Mouse (Mus musculus) cerebellum, adult 2 months (tissue): ENCODE measurements around the gene Trmt6. TPM values are rescaled to one million over a fixed set of nuclear protein-coding genes. Genes with fewer than 3 reads are reported as not detected.

Experiments used
- DNase-seq, 2 experiments: peaks; one replicate each; pipeline ENCODE4 v3.0.0; 2021
- H3K27ac ChIP-seq: fragments of 200-500 bp; 2 replicates; pipeline ENCODE4 v1.5.1; 2012; ENCODE audit warnings: low read length, control low read depth, inconsistent platforms; ENCODE audit not compliant: insufficient read depth
- H3K27me3 ChIP-seq: fragments of 200-500 bp; 2 replicates; pipeline ENCODE4 v1.6.1; 2012; ENCODE audit warnings: inconsistent platforms, mild to moderate bottlenecking, low read length, moderate library complexity; ENCODE audit not compliant: control insufficient read depth, insufficient read depth
- H3K4me1 ChIP-seq: fragments of 200-500 bp; 2 replicates; pipeline ENCODE4 v1.6.1; 2011; ENCODE audit warnings: low read length; ENCODE audit not compliant: control insufficient read depth, insufficient read depth
- H3K4me3 ChIP-seq: fragments of 200-500 bp; replicated peaks from 2 replicates; pipeline ENCODE3; 2011; ENCODE audit warnings: mild to moderate bottlenecking, low read depth, low read length, control low read depth; ENCODE audit not compliant: insufficient read depth
- CTCF ChIP-seq: fragments of 200-500 bp; IDR thresholded peaks from 2 replicates; pipeline ENCODE4 v1.5.1; 2011; ENCODE audit warnings: low read depth, mild to moderate bottlenecking, control low read depth, low read length, moderate library complexity, borderline replicate concordance; ENCODE audit not compliant: insufficient read depth
- POLR2A ChIP-seq: fragments of 200-500 bp; IDR thresholded peaks from 2 replicates; pipeline ENCODE4 v1.6.1; 2011; ENCODE audit warnings: low read length, control low read depth, borderline replicate concordance; ENCODE audit not compliant: insufficient read depth
- WGBS: fragments of 180-500 bp; shearing (Covaris S2); methylation state at CpG from one replicate; pipeline ENCODE4 v1.1.7; 2018; 5-methylcytosine and 5-hydroxymethylcytosine counted together
- polyA plus RNA-seq: library from polyadenylated mRNA; depleted of rRNA; stranded (reverse); fragments of >200 nt; gene quantifications from 2 replicates; pipeline ENCODE4 v1.2.3, GENCODE M21; 2012; rRNA removed

Trmt6 gene
- polyA plus RNA-seq: 33.9 and 34.1 TPM in 2 replicates

- WGBS: under 1% methylated on average over 59 of the region's 59 CpGs
Measured at GRCm38 (mm10) chr2:132815608-132816314, at the start of gene Trmt6, which contains the start of gene Mcm8. Trmt6 (minus strand) TSS chr2:132816055. Mcm8 (plus strand) TSS chr2:132816141.

GRCm38 (mm10) chr2:132863325-132863724 lies 47.5 kb upstream of the Trmt6 start:
- Histone ChIP-seq H3K27me3 (no peaks in the 10 kb centered on the region), H3K27ac (no peak overlapping the region), H3K4me3 (no peak overlapping the region), H3K4me1 (no peaks in the 10 kb centered on the region)
- no peak for DNase-seq
- WGBS: 97% methylated on average over 2 of the region's 2 CpGs
- TF ChIP-seq POLR2A: no peak
- no peak for TF ChIP-seq CTCF

More at GRCm38 (mm10) chr2:132815608-132816314, at the start of gene Trmt6, which contains the start of gene Mcm8:
- Histone ChIP-seq H3K27me3 (no peaks in the 10 kb centered on the region), H3K4me1 (peaks cover 6% of the 10 kb centered on the region; the same call in 1 of the 2 replicates), H3K27ac (no peak within 1 kb of the TSS), H3K4me3 (peak within 1 kb of the TSS; percentile 75)
- TF ChIP-seq CTCF (peak; percentile 32; the same call in 1 of the 2 replicates), POLR2A (peak; percentile 58; the same call in 1 of the 2 replicates)
- peak; percentile 90 to 94 for DNase-seq

- 77% methylated on average over 2 of the region's 2 CpGs for WGBS
- no peak for TF ChIP-seq POLR2A
- TF ChIP-seq CTCF: no peak
- peak; percentile 17 to 38 for DNase-seq
- no peaks in the 10 kb centered on the region for H3K27me3 ChIP-seq
- no peak overlapping the region for H3K27ac ChIP-seq
- no peak overlapping the region for H3K4me3 ChIP-seq
- no peaks in the 10 kb centered on the region for H3K4me1 ChIP-seq
Measured at GRCm38 (mm10) chr2:132861456-132861855, 45.6 kb upstream of the Trmt6 start.

- H3K27me3 ChIP-seq: no peaks in the 10 kb centered on the region
- H3K27ac ChIP-seq: no peak overlapping the region
- no peak for DNase-seq
- H3K4me3 ChIP-seq: no peak overlapping the region
- no peaks in the 10 kb centered on the region for H3K4me1 ChIP-seq
- no peak for TF ChIP-seq POLR2A
- TF ChIP-seq CTCF: no peak
Measured at GRCm38 (mm10) chr2:132860435-132860834, 44.6 kb upstream of the Trmt6 start.

- no peak overlapping the region for H3K27ac ChIP-seq
- no peak for DNase-seq
- H3K4me1 ChIP-seq: 0 out of 2 replicates have a peak, but pooled peaks cover 2% of the 10 kb centered on the region
- WGBS: 68% methylated on average over 5 of the region's 5 CpGs
- TF ChIP-seq POLR2A (no peak), CTCF (no peak)
- no peak overlapping the region for H3K4me3 ChIP-seq
- H3K27me3 ChIP-seq: no peaks in the 10 kb centered on the region
Measured at GRCm38 (mm10) chr2:132856333-132856732, 40.5 kb upstream of the Trmt6 start.

GRCm38 (mm10) chr2:132853051-132853450 lies 37.2 kb upstream of the Trmt6 start:
- Histone ChIP-seq H3K4me1 (0 out of 2 replicates have a peak, but pooled peaks cover 2% of the 10 kb centered on the region), H3K27ac (no peak overlapping the region), H3K4me3 (no peak overlapping the region), H3K27me3 (no peaks in the 10 kb centered on the region)
- TF ChIP-seq POLR2A (no peak), CTCF (no peak)
- no peak for DNase-seq
- WGBS: 94% methylated on average over 1 of the region's 1 CpGs

- TF ChIP-seq POLR2A (no peak), CTCF (no peak)
- whole genome bisulfite sequencing: 27% methylated on average over 6 of the region's 6 CpGs
- DNase-seq: peak in 1 of 2 experiments; percentile 30
- H3K27ac ChIP-seq: no peak overlapping the region
- H3K27me3 ChIP-seq: no peaks in the 10 kb centered on the region
- H3K4me3 ChIP-seq: no peak overlapping the region
- 0 out of 2 replicates have a peak, but pooled peaks cover 5% of the 10 kb centered on the region for H3K4me1 ChIP-seq
Measured at GRCm38 (mm10) chr2:132849141-132849540, 33.3 kb upstream of the Trmt6 start.

GRCm38 (mm10) chr2:132848361-132848760 lies 32.5 kb upstream of the Trmt6 start:
- DNase-seq: no peak
- H3K27me3 ChIP-seq: no peaks in the 10 kb centered on the region
- WGBS: 92% methylated on average over 4 of the region's 4 CpGs
- no peak overlapping the region for H3K27ac ChIP-seq
- no peak overlapping the region for H3K4me3 ChIP-seq
- H3K4me1 ChIP-seq: 0 out of 2 replicates have a peak, but pooled peaks cover 5% of the 10 kb centered on the region
- TF ChIP-seq POLR2A (no peak), CTCF (no peak)
